ENCODE assay signal across 8 mouse cellular contexts in genomic region chr1:181017212-181017711, GRCm38 (mm10). TPM values are rescaled to one million over a fixed set of nuclear protein-coding genes. Genes with fewer than 3 reads are reported as not detected.
A peak's percentile ranks its signal among the peaks of the same experiment; 100 is the strongest.
DNase-seq lines count a peak whose midpoint lies in the region; ATAC-seq lines count a peak whose summit lies in the region.

No protein-coding gene starts in this region.

- peak; percentile 24 for DNase-seq in c-Kit-negative CD71-positive TER-119-positive erythroid progenitor cells, embryonic 14.5 days (ENCODE audit: low read depth, low spot score)
- DNase-seq in fat pad, adult 2 months (ENCODE audit: extremely low read depth, low read depth, low spot score) = peak; percentile 30
- DNase-seq in kidney, postnatal 10 days = peak; percentile 90
- peak; percentile 75 for DNase-seq in liver, embryonic 11.5 days (ENCODE audit: low spot score)
- peak; percentile 91 for DNase-seq in naive thymus-derived CD4-positive, alpha-beta T cell, adult 2 months (ENCODE audit: low read depth)
- DNase-seq in splenic B cell, adult 2 months (ENCODE audit: low read depth, low spot score) = peak; percentile 93

- WGBS in heart, embryonic 13.5 days = 1% methylated on average over 22 of the region's 22 CpGs
- WGBS in liver, embryonic 11.5 days = 0% methylated on average over 22 of the region's 22 CpGs

- H3K9me3 ChIP-seq in heart, embryonic 13.5 days = no peaks in the 10 kb centered on the region
- H3K9me3 ChIP-seq in liver, embryonic 11.5 days (ENCODE audit: control insufficient read depth, low read length) = no peaks in the 10 kb centered on the region

- ATAC-seq in CD4-positive, CD25-positive, alpha-beta regulatory T cell, adult 4 months = peak; percentile 67
- ATAC-seq in heart, embryonic 13.5 days (ENCODE audit: extremely low read depth, insufficient number of reproducible peaks, low FRiP score, low TSS enrichment) = peak; percentile 51; the same call in 1 of the 2 replicates
- ATAC-seq in liver, embryonic 11.5 days (replicated peaks; ENCODE audit: low FRiP score) = peak; percentile 82

- H3K36me3 ChIP-seq in heart, embryonic 13.5 days = no peaks in the 10 kb centered on the region
- H3K36me3 ChIP-seq in liver, embryonic 11.5 days (ENCODE audit: control insufficient read depth, insufficient read depth, low read length) = no peaks in the 10 kb centered on the region
- H3K36me3 ChIP-seq in splenic B cell, adult 2 months (ENCODE audit: control insufficient read depth, insufficient read depth, low read length, poor library complexity, severe bottlenecking) = no peaks in the 10 kb centered on the region

- H3K27ac ChIP-seq in heart, embryonic 13.5 days (replicated peaks) = peak overlapping the region; percentile 79
- no peak overlapping the region for H3K27ac ChIP-seq in liver, embryonic 11.5 days (ENCODE audit: low read depth, low read length)

- peak overlapping the region; percentile 81 for H3K9ac ChIP-seq in heart, embryonic 13.5 days
- H3K9ac ChIP-seq in liver, embryonic 11.5 days (ENCODE audit: low read depth, low read length) = peak overlapping the region; percentile 34; the same call in 1 of the 2 replicates

- peaks cover 14% of the 10 kb centered on the region; the same call in 1 of the 2 replicates for H3K27me3 ChIP-seq in heart, embryonic 13.5 days (replicated peaks)
- H3K27me3 ChIP-seq in liver, embryonic 11.5 days (replicated peaks; ENCODE audit: control insufficient read depth, insufficient read depth, low read length) = peaks cover 18% of the 10 kb centered on the region
- no peaks in the 10 kb centered on the region for H3K27me3 ChIP-seq in splenic B cell, adult 2 months (ENCODE audit: control insufficient read depth, insufficient read depth, low read length, poor library complexity, severe bottlenecking)

- peak overlapping the region; percentile 58 for H3K4me3 ChIP-seq in heart, embryonic 13.5 days
- peak overlapping the region; percentile 51 for H3K4me3 ChIP-seq in liver, embryonic 11.5 days (ENCODE audit: low read depth, low read length)

- H3K4me1 ChIP-seq in heart, embryonic 13.5 days = peaks cover 22% of the 10 kb centered on the region
- peaks cover 11% of the 10 kb centered on the region for H3K4me1 ChIP-seq in liver, embryonic 11.5 days (replicated peaks; ENCODE audit: control insufficient read depth, insufficient read depth, low read length)

- H3K4me2 ChIP-seq in heart, embryonic 13.5 days = peak overlapping the region; percentile 97
- peak overlapping the region; percentile 93 for H3K4me2 ChIP-seq in liver, embryonic 11.5 days

RNA-seq across cellular contexts. Expression of gene Ephx1, which starts 3.4 kb away (rescaled TPM):
- 100 to 1,000 TPM; 247 to 262 TPM for polyA plus RNA-seq in CD4-positive, CD25-positive, alpha-beta regulatory T cell, adult 4 months (2017; shearing (Covaris generic))
- 5.6 and 6.0 TPM in 2 replicates for polyA plus RNA-seq in heart, embryonic 13.5 days (2015; fragmentation: Nextera tagmentation; extraction: Ambion mirVana)
- polyA plus RNA-seq in liver, embryonic 11.5 days (2014; fragmentation: Nextera tagmentation; extraction: Ambion mirVana) = 1.6 and 1.7 TPM in 2 replicates

RNA-seq across cellular contexts. Expression of gene 9130409I23Rik, which starts 33.8 kb away (rescaled TPM):
- polyA plus RNA-seq in CD4-positive, CD25-positive, alpha-beta regulatory T cell, adult 4 months (2017; shearing (Covaris generic)) = not detected
- not detected in 2 replicates for polyA plus RNA-seq in heart, embryonic 13.5 days (2015; fragmentation: Nextera tagmentation; extraction: Ambion mirVana)
- polyA plus RNA-seq in liver, embryonic 11.5 days (2014; fragmentation: Nextera tagmentation; extraction: Ambion mirVana) = not detected in 2 replicates

Comparison
In these comparisons a context has a peak if more than half of its experiments do, and no peak if none do; other contexts are left out.
1. DNase-seq: peak in every context shown above with its lines; median percentile 93 in splenic B cell, adult 2 months; 91 in naive thymus-derived CD4-positive, alpha-beta T cell, adult 2 months; 90 in kidney, postnatal 10 days; 75 in liver, embryonic 11.5 days; 30 in fat pad, adult 2 months; 24 in c-Kit-negative CD71-positive TER-119-positive erythroid progenitor cells, embryonic 14.5 days.
2. RNA of gene Ephx1, which starts 3.4 kb away (polyA plus RNA-seq): 247 to 262 TPM in CD4-positive, CD25-positive, alpha-beta regulatory T cell, adult 4 months; 5.6 to 6.0 TPM in heart, embryonic 13.5 days and 1.6 to 1.7 TPM in liver, embryonic 11.5 days; every median in the first group is over 10 times any median in the second.
3. Peak in every context shown above with its lines, with median percentiles within 50 percentile points of each other: ATAC-seq.